Mouse (Mus musculus) layer of hippocampus, postnatal 14 days (tissue): ENCODE results near the gene Dnajc3. TPM values are rescaled to one million over a fixed set of nuclear protein-coding genes. Genes with fewer than 3 reads are reported as not detected.
"Not testable (repeated sequence)": the region's sequence is repeated elsewhere in the genome, so short reads cannot be mapped to it uniquely, and the experiment has no call there.

Experiments
- DNase-seq, 2 experiments: peaks; one replicate each; pipeline ENCODE4 v3.0.0; 2021 to 2022; ENCODE audit warnings: low spot score in 2 of 2, mixed read lengths in 1 of 2
- total RNA-seq, 2 experiments: library from RNA; stranded (reverse); gene quantifications; 2 replicates each; pipeline ENCODE4 v1.2.3; 2021

Dnajc3 gene
- total RNA-seq, 2 experiments from 2014 or later, result 35.1 to 39.3 TPM

- DNase-seq, result not testable (repeated sequence)
Observed at GRCm38 (mm10) chr14:118981711-118982428, 44.1 kb downstream of the Dnajc3 start.

- DNase-seq, result not testable (repeated sequence)
Observed at GRCm38 (mm10) chr14:118982429-118983045, 44.8 kb downstream of the Dnajc3 start.

GRCm38 (mm10) chr14:118983396-118983795 is 45.6 kb downstream of the Dnajc3 start:
- no peak for DNase-seq

GRCm38 (mm10) chr14:118984161-118984560 is 46.4 kb downstream of the Dnajc3 start:
- DNase-seq, result no peak

- peak; percentile 61 to 74 for DNase-seq
Observed at GRCm38 (mm10) chr14:118986653-118987522, 49.1 kb downstream of the Dnajc3 start.

- DNase-seq, result no peak
Observed at GRCm38 (mm10) chr14:118987523-118988496, 50.0 kb downstream of the Dnajc3 start.

GRCm38 (mm10) chr14:118995226-118995925 is 57.6 kb downstream of the Dnajc3 start:
- DNase-seq, result no peak

- DNase-seq, result no peak
Observed at GRCm38 (mm10) chr14:119003320-119003719, 65.5 kb downstream of the Dnajc3 start.

- DNase-seq, result no peak
Observed at GRCm38 (mm10) chr14:119005834-119006233, 68.1 kb downstream of the Dnajc3 start.

GRCm38 (mm10) chr14:119006441-119007102 is 68.8 kb downstream of the Dnajc3 start:
- peak in 1 of 2 experiments; percentile 21 for DNase-seq

- DNase-seq, result peak; percentile 93 to 98
Observed at GRCm38 (mm10) chr14:119007103-119007951, 69.6 kb downstream of the Dnajc3 start.

GRCm38 (mm10) chr14:119008031-119008590 is 70.3 kb downstream of the Dnajc3 start:
- DNase-seq, result no peak

- DNase-seq, result no peak
Observed at GRCm38 (mm10) chr14:119009531-119009930, 71.8 kb downstream of the Dnajc3 start.

GRCm38 (mm10) chr14:119012607-119013431 is 75.0 kb downstream of the Dnajc3 start:
- DNase-seq, result peak; percentile 54 to 76

- no peak for DNase-seq
Observed at GRCm38 (mm10) chr14:119013549-119013948, 75.8 kb downstream of the Dnajc3 start.

- no peak for DNase-seq
Observed at GRCm38 (mm10) chr14:119025889-119026288, 88.1 kb downstream of the Dnajc3 start.

- DNase-seq, result peak; percentile 37 to 54
Observed at GRCm38 (mm10) chr14:119027130-119027529, 89.4 kb downstream of the Dnajc3 start.
